Mouse (Mus musculus) gastrocnemius, postnatal 4 days (tissue): ENCODE measurements around the gene Mettl1. TPM values are rescaled to one million over a fixed set of nuclear protein-coding genes. Genes with fewer than 3 reads are reported as not detected.
"Not testable (repeated sequence)": the region's sequence is repeated elsewhere in the genome, so short reads cannot be mapped to it uniquely, and the experiment has no call there.

ENCODE experiments used
- DNase-seq, 2 experiments: peaks; one replicate each; pipeline ENCODE4 v3.0.0; 2021 to 2022; ENCODE audit warnings: low spot score in 2 of 2, mixed read lengths in 2 of 2
- total RNA-seq, 2 experiments: library from RNA; stranded (reverse); gene quantifications; 2 replicates each; pipeline ENCODE4 v1.2.3; 2021

The Mettl1 gene
- total RNA-seq, 2 experiments from 2014 or later: 18.3 to 18.8 TPM

GRCm38 (mm10) chr10:127043187-127043586, 2.0 kb downstream of the Mettl1 start:
- no peak for DNase-seq

GRCm38 (mm10) chr10:127047954-127048353, 6.7 kb downstream of the Mettl1 start, which contains the start of gene Cyp27b1:
Gene Cyp27b1 (plus strand): TSS chr10:127048250.
- no peak for DNase-seq

DNA sequence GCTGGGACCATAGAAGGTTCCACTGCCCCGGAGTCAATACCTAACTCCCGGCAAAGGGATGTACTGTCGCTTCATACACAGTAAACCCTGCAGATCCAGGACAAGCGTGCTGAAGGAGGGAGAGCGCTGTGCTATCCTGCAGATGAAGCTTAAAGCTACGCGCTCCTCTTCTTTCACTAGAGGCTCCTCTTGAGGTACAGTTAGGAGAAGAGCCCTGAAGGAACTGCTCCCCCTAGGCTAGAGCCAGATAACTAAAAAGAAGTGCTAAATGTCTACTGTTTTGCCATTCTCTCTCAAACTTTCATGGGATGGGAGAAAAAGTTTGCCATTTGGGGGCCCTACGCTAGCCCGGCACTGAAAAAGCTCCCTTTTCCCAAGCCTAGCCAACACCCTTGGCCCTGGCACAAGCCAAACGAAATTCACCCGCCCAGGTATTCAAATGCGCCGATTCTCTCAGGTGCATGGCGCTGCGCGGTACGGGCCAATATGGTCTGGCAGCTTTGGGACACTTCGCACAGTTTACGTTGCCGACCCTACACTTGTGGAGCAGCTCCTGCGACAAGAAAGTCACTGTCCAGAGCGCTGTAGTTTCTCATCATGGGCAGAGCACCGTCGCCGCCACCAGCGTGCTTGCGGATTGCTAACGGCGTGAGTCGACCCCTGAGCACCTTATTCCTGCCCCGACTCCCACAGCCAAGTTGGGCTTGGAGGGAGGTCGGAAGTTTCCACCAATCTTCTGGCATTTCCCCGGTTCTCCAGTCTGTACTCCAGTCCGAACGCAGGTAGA, 7.6 kb downstream of the Mettl1 start:
- no peak for DNase-seq

DNA sequence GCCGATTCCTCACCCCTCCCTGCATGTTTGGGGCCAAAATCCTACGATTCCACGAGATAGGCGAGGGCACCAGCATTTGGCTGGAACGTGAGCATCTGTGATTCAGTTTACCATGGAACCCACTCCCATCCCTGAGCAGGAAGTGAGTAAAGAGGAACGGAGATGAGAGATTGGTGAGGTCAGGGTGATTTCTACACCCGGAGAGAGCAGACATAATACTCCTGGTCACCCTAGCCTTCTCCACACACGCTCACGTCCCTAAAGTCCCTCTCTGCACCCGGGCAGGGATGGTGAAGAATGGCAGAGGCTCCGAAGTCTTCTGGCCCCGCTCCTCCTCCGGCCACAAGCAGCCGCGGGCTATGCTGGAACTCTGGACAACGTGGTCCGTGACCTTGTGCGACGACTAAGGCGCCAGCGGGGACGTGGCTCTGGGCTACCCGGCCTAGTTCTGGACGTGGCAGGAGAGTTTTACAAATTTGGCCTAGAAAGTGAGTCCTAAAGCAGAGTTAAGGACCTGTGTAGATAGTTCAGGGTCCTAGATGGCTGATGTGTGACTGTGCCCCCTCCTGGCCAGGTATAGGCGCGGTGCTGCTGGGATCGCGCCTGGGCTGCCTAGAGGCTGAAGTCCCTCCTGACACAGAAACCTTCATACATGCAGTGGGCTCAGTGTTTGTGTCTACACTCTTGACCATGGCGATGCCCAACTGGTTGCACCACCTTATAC, 8.3 kb downstream of the Mettl1 start:
- no peak for DNase-seq

DNA sequence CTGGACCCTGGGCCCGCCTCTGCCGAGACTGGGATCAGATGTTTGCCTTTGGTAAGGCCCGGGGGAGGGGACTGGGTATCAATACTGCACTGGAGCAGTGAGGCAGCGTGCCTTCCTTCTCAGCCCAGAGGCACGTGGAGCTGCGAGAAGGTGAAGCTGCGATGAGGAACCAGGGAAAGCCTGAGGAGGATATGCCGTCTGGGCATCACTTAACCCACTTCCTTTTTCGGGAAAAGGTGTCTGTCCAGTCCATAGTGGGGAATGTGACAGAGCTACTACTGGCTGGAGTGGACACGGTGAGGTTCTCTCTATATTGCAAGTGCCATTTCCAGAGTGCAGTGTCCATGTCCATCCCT, 8.9 kb downstream of the Mettl1 start:
- DNase-seq: no peak

DNA sequence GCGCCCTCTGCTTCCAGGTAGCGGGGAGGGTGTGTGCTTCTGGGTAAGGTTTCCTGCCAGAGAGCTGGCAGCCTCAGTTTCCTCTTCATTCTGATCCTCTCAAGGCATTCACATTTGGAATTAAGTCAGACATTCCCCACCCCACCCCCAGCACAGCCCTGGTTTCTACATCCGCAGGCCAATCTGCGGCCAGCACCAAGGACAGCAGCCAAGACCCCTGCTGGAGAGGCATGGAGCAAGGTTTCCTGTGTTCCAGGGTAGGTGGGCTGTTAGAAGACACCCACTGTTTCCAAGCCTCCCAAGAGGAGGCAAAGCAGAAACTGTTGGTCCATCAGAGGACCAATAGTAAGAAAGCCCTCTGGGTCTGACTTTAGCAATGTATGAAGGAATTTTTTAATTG, 13.4 kb downstream of the Mettl1 start:
- no peak for DNase-seq

- no peak for DNase-seq
These were observed 14.2 kb downstream of the Mettl1 start for GRCm38 (mm10) chr10:127055406-127055805.

- no peak for DNase-seq
These were observed 15.3 kb downstream of the Mettl1 start for GRCm38 (mm10) chr10:127056490-127056889.

- DNase-seq: peak; percentile 58 to 75
These were observed 16.9 kb downstream of the Mettl1 start for GRCm38 (mm10) chr10:127058161-127058560.

- DNase-seq: no peak
These were observed 17.5 kb downstream of the Mettl1 start for GRCm38 (mm10) chr10:127058708-127059107.

DNA sequence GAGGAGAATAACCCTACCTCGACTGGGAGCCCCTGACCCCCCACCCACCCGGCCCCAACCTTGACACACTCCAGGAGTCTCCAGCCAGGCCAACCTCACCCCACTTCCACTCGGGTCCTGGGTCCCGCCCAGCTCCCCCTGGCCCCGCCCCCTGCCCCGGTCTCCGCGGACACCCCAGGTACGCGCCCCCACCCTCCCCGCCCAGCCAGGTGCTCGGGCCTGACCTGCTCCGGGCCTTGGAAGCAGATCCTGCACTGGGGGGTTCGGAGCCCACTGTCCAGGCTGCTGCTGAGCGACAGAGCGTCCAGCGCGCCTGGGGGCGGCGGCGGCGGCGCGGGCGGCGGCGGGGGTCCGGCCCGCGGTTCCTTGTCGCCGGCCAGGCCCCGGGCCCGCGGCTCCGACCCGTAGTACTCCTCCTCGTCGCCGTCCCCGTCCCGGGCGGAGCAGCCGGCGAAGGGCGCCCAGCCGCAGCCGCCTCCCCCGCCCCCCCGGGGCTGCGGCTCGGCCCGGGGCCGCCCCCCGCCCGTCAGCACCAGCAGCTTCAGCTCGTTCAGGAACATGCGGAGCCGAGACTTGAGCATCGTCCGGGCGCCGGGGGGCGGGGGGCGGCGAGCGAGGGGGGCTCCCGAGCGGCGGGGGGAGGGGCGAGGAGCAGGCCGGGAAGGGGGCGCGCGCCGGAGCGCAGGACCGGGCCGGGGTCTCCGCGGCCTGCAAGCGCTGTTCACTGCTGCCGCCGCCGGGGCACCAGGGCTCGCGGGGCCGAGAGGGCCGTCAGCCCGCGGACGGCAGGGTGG, 18.2 kb downstream of the Mettl1 start:
- no peak for DNase-seq

GRCm38 (mm10) chr10:127059968-127060916, 19.0 kb downstream of the Mettl1 start, which contains the start of gene March9:
Gene March9 (minus strand): TSS chr10:127060184.
- DNase-seq: no peak

- DNase-seq: no peak
These were observed 19.9 kb downstream of the Mettl1 start for GRCm38 (mm10) chr10:127061085-127061484.

DNA sequence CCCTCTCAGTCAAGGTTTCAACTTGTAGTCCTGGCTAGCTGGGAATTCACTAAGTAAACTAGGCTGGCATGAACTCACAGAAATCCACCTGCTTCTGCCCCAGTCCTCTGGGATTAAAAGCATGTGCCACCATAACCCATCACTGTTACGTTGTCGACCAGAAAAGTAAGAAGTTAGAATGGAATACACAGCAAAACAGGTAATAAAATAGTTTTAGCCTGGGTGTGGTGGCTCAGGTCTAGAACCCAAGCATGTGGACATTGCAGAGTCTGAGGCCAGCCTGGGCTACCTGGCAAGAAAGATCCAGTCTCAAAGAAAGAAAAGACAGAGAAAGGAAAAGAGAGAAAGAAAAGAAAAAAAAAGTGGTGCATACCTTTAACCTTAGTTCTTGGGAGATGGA, 20.3 kb downstream of the Mettl1 start:
- DNase-seq: no peak

GRCm38 (mm10) chr10:127062101-127062500, 20.9 kb downstream of the Mettl1 start:
- DNase-seq: not testable (repeated sequence)

- no peak for DNase-seq
These were observed 21.3 kb downstream of the Mettl1 start for GRCm38 (mm10) chr10:127062503-127062902.

DNA sequence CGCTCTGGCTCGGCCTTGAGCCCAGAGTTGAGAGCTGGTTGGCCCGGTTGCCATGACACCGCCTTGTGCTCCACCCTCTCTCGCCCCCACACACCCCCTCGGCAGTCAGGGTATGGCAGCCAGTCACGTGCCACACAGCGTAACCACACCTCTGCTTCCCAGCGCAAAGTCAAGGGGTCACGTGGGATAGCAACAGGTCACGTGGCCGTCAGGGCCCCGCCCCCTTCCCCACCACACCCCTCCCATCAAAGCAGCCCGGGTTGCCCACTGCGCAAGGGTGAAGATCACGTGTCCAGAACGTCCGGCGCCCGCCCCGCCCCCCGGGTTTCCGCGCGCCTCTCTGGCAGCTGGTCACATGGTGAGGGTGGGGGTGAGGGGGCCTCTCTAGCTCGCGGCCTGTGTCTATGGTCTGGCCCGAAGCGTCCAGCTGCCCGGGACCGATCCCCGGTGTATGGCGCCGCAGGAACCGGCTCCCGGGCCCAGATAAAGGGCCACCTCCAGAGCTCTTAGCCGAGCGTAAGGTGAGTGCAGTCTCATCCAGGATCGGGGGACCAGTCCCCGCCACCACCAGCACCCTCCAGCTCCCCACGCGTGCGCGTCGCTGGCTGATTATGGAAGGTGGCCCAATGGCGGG, 22.1 kb downstream of the Mettl1 start, which contains the start of gene Cdk4:
Gene Cdk4, plus strand, starts transcription at position 296 of the 634 bp plus-strand sequence.
- peak; percentile 99 for DNase-seq

GRCm38 (mm10) chr10:127063913-127064870, 23.0 kb downstream of the Mettl1 start:
- no peak for DNase-seq

GRCm38 (mm10) chr10:127065981-127066380, 24.8 kb downstream of the Mettl1 start:
- DNase-seq: no peak
